Mouse (Mus musculus): Measurements from ENCODE around the gene Cbx5. TPM values are rescaled to one million over a fixed set of nuclear protein-coding genes. Genes with fewer than 3 reads are reported as not detected.

Gene Cbx5
- total RNA-seq, 1 experiment from 2014 or later: 211 TPM

GRCm38 (mm10) chr15:103187803-103188202, 51.8 kb downstream of the Cbx5 start:
- ATAC-seq (replicated peaks in 1 of 2; ENCODE audit: insufficient read depth in 1 of 2, low FRiP score in 2 of 2, low TSS enrichment in 1 of 2, low read depth in 1 of 2, poor library complexity in 2 of 2, severe bottlenecking in 2 of 2): no peak

GRCm38 (mm10) chr15:103185462-103186198, 54.0 kb downstream of the Cbx5 start:
- peak; percentile 33 to 47; a peak in 2 of 4 replicates for ATAC-seq (replicated peaks in 1 of 2; ENCODE audit: insufficient read depth in 1 of 2, low FRiP score in 2 of 2, low TSS enrichment in 1 of 2, low read depth in 1 of 2, poor library complexity in 2 of 2, severe bottlenecking in 2 of 2)

GRCm38 (mm10) chr15:103183651-103184610, 55.7 kb downstream of the Cbx5 start:
- ATAC-seq (replicated peaks in 1 of 2; ENCODE audit: insufficient read depth in 1 of 2, low FRiP score in 2 of 2, low TSS enrichment in 1 of 2, low read depth in 1 of 2, poor library complexity in 2 of 2, severe bottlenecking in 2 of 2): no peak

GRCm38 (mm10) chr15:103183135-103183534, 56.5 kb downstream of the Cbx5 start:
- ATAC-seq (replicated peaks in 1 of 2; ENCODE audit: insufficient read depth in 1 of 2, low FRiP score in 2 of 2, low TSS enrichment in 1 of 2, low read depth in 1 of 2, poor library complexity in 2 of 2, severe bottlenecking in 2 of 2): peak; percentile 62 to 63

- ATAC-seq (replicated peaks in 1 of 2; ENCODE audit: insufficient read depth in 1 of 2, low FRiP score in 2 of 2, low TSS enrichment in 1 of 2, low read depth in 1 of 2, poor library complexity in 2 of 2, severe bottlenecking in 2 of 2): peak; percentile 37 to 46; a peak in 1 of 4 replicates
Observed at GRCm38 (mm10) chr15:103182166-103182790, 57.3 kb downstream of the Cbx5 start.

- ATAC-seq (replicated peaks in 1 of 2; ENCODE audit: insufficient read depth in 1 of 2, low FRiP score in 2 of 2, low TSS enrichment in 1 of 2, low read depth in 1 of 2, poor library complexity in 2 of 2, severe bottlenecking in 2 of 2): no peak
Observed at GRCm38 (mm10) chr15:103180406-103180805, 59.2 kb downstream of the Cbx5 start.

- no peak for ATAC-seq (replicated peaks in 1 of 2; ENCODE audit: insufficient read depth in 1 of 2, low FRiP score in 2 of 2, low TSS enrichment in 1 of 2, low read depth in 1 of 2, poor library complexity in 2 of 2, severe bottlenecking in 2 of 2)
Observed at GRCm38 (mm10) chr15:103178767-103179166, 60.8 kb downstream of the Cbx5 start.

- ATAC-seq (replicated peaks in 1 of 2; ENCODE audit: insufficient read depth in 1 of 2, low FRiP score in 2 of 2, low TSS enrichment in 1 of 2, low read depth in 1 of 2, poor library complexity in 2 of 2, severe bottlenecking in 2 of 2): peak; percentile 36 to 46; a peak in 2 of 4 replicates
Observed at GRCm38 (mm10) chr15:103178137-103178536, 61.5 kb downstream of the Cbx5 start.

GRCm38 (mm10) chr15:103177611-103178041, 62.0 kb downstream of the Cbx5 start:
- ATAC-seq (replicated peaks in 1 of 2; ENCODE audit: insufficient read depth in 1 of 2, low FRiP score in 2 of 2, low TSS enrichment in 1 of 2, low read depth in 1 of 2, poor library complexity in 2 of 2, severe bottlenecking in 2 of 2): no peak

- peak; percentile 65 to 75 for ATAC-seq (replicated peaks in 1 of 2; ENCODE audit: insufficient read depth in 1 of 2, low FRiP score in 2 of 2, low TSS enrichment in 1 of 2, low read depth in 1 of 2, poor library complexity in 2 of 2, severe bottlenecking in 2 of 2)
Observed at GRCm38 (mm10) chr15:103176874-103177421, 62.7 kb downstream of the Cbx5 start.

GRCm38 (mm10) chr15:103173251-103173650, 66.4 kb downstream of the Cbx5 start:
- ATAC-seq (replicated peaks in 1 of 2; ENCODE audit: insufficient read depth in 1 of 2, low FRiP score in 2 of 2, low TSS enrichment in 1 of 2, low read depth in 1 of 2, poor library complexity in 2 of 2, severe bottlenecking in 2 of 2): no peak

- ATAC-seq (replicated peaks in 1 of 2; ENCODE audit: insufficient read depth in 1 of 2, low FRiP score in 2 of 2, low TSS enrichment in 1 of 2, low read depth in 1 of 2, poor library complexity in 2 of 2, severe bottlenecking in 2 of 2): peak; percentile 41 to 72
Observed at GRCm38 (mm10) chr15:103172537-103172936, 67.1 kb downstream of the Cbx5 start.

GRCm38 (mm10) chr15:103171276-103171675, 68.3 kb downstream of the Cbx5 start:
- ATAC-seq (replicated peaks in 1 of 2; ENCODE audit: insufficient read depth in 1 of 2, low FRiP score in 2 of 2, low TSS enrichment in 1 of 2, low read depth in 1 of 2, poor library complexity in 2 of 2, severe bottlenecking in 2 of 2): no peak

- ATAC-seq (replicated peaks in 1 of 2; ENCODE audit: insufficient read depth in 1 of 2, low FRiP score in 2 of 2, low TSS enrichment in 1 of 2, low read depth in 1 of 2, poor library complexity in 2 of 2, severe bottlenecking in 2 of 2): no peak
Observed at GRCm38 (mm10) chr15:103170316-103170679, 69.3 kb downstream of the Cbx5 start.

GRCm38 (mm10) chr15:103169612-103170315, 69.9 kb downstream of the Cbx5 start:
- ATAC-seq (replicated peaks in 1 of 2; ENCODE audit: insufficient read depth in 1 of 2, low FRiP score in 2 of 2, low TSS enrichment in 1 of 2, low read depth in 1 of 2, poor library complexity in 2 of 2, severe bottlenecking in 2 of 2): no peak

GRCm38 (mm10) chr15:103168801-103169611, 70.6 kb downstream of the Cbx5 start:
- peak in 1 of 2 experiments; percentile 26; a peak in 1 of 4 replicates for ATAC-seq (replicated peaks in 1 of 2; ENCODE audit: insufficient read depth in 1 of 2, low FRiP score in 2 of 2, low TSS enrichment in 1 of 2, low read depth in 1 of 2, poor library complexity in 2 of 2, severe bottlenecking in 2 of 2)
